Mouse (Mus musculus) neutrophil, adult 59 days (primary cell): ENCODE measurements around the gene Mreg. TPM values are rescaled to one million over a fixed set of nuclear protein-coding genes. Genes with fewer than 3 reads are reported as not detected.

Source experiments
- total RNA-seq, 2 experiments: library from RNA; stranded (reverse); gene quantifications; 1 replicate in 1 of 2; 2 replicates in 1 of 2; pipeline ENCODE4 v1.2.4; 2023

Gene Mreg
- total RNA-seq = 1 to 10 TPM; 3.7 to 6.7 TPM

DNA sequence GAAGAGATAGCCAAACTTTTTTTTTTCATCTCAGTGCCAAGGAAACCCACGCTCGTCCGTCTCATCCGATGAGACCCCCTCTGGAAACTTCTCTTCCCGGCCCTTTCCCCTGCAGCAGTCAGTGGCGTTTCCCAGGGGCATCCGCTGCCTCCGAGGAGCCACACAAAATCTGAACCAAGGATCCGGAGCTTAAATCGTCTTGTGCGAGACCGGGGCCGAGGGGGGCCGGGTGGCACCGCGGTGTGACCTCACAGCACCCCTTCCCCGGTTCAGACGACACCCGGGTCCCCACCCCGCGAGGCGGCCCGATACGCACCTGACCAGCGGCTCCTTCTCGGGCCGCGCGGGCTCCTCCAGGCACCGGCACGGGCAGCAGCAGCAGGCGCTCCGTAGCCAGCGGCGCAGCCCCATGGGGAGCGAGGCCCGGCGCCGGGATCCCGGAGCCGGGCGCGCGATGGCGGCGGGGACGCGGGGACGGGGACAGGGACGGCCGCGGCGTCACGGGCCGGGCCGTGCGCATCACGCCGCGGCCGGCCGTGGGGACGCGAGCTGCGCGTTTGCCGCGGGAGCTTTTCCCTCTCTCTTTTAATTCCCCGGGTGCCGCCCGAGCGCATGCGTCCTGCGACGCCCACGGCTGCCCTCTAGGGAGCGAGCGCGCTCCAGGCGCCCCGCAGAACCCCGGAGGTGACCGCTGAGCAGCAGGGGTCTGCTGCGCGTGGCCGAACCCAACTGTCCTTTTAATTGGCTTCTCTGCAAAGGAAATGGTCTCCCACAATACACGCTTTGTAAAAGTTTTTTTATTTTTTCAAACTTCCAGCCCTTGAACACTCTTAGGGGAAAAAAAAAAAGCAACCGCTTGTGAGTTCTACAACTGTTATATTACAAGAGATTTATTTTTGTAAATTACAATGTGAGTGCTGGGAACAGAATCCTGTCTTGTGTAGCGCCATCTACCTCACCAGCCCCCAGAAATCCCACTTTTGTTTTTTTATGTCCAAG, at the start of gene Mreg:
Mreg (minus strand) TSS at position 607 of the 999 bp plus-strand sequence.

Other genes starting within 250 kb of the Mreg start
- gene Pecr, start 72.0 kb upstream of the Mreg start, total RNA-seq = 1 to 10 TPM; 5.6 to 7.1 TPM
- not detected for gene Tmem169, start 72.1 kb upstream of the Mreg start, total RNA-seq
- 1 to 10 TPM; 1.2 to 1.9 TPM for gene Xrcc5, start 95.1 kb upstream of the Mreg start, total RNA-seq